Mouse (Mus musculus): Measurements from ENCODE around the gene Tnpo3.

Gene Tnpo3

GRCm38 (mm10) chr6:29527361-29528164 lies 82.1 kb downstream of the Tnpo3 start:
- in situ Hi-C loops (cut with MboI, MseI): no loop called here

- in situ Hi-C loops (cut with MboI, MseI): no loop called here
These were observed 83.1 kb downstream of the Tnpo3 start, which contains the start of gene Irf5 for GRCm38 (mm10) chr6:29526281-29527251. Gene Irf5 (plus strand): TSS chr6:29526625.

GRCm38 (mm10) chr6:29525256-29525655 lies 84.4 kb downstream of the Tnpo3 start:
- in situ Hi-C loops (cut with MboI, MseI): no loop called here

- in situ Hi-C loops (cut with MboI, MseI): no loop called here
These were observed 85.6 kb downstream of the Tnpo3 start for GRCm38 (mm10) chr6:29524034-29524489.

GRCm38 (mm10) chr6:29523301-29524033 lies 86.2 kb downstream of the Tnpo3 start:
- in situ Hi-C loops (cut with MboI, MseI): no loop called here

- in situ Hi-C loops (cut with MboI, MseI): no loop called here
These were observed 86.9 kb downstream of the Tnpo3 start for GRCm38 (mm10) chr6:29522626-29523300.

GRCm38 (mm10) chr6:29517139-29517538 lies 92.5 kb downstream of the Tnpo3 start:
- in situ Hi-C loops (cut with MboI, MseI): no loop called here

GRCm38 (mm10) chr6:29513284-29513683 lies 96.4 kb downstream of the Tnpo3 start:
- in situ Hi-C loops (cut with MboI, MseI): no loop called here

- in situ Hi-C loops (cut with MboI, MseI): no loop called here
These were observed 100.6 kb downstream of the Tnpo3 start for GRCm38 (mm10) chr6:29509086-29509485.

GRCm38 (mm10) chr6:29507447-29508309 lies 102.0 kb downstream of the Tnpo3 start, which contains the start of gene Kcp:
Gene Kcp (minus strand): TSS chr6:29507952.
- in situ Hi-C loops (cut with MboI, MseI): no loop called here

- in situ Hi-C loops (cut with MboI, MseI): no loop called here
These were observed 102.9 kb downstream of the Tnpo3 start for GRCm38 (mm10) chr6:29506834-29507233.

- in situ Hi-C loops (cut with MboI, MseI): no loop called here
These were observed 104.2 kb downstream of the Tnpo3 start for GRCm38 (mm10) chr6:29505493-29505892.

- in situ Hi-C loops (cut with MboI, MseI): no loop called here
These were observed 108.1 kb downstream of the Tnpo3 start for GRCm38 (mm10) chr6:29501599-29501998.

- in situ Hi-C loops (cut with MboI, MseI): no loop called here
These were observed 108.9 kb downstream of the Tnpo3 start for GRCm38 (mm10) chr6:29500810-29501209.

GRCm38 (mm10) chr6:29500177-29500576 lies 109.5 kb downstream of the Tnpo3 start:
- in situ Hi-C loops (cut with MboI, MseI): no loop called here

GRCm38 (mm10) chr6:29497791-29498190 lies 111.9 kb downstream of the Tnpo3 start:
- in situ Hi-C loops (cut with MboI, MseI): no loop called here

GRCm38 (mm10) chr6:29496270-29496669 lies 113.4 kb downstream of the Tnpo3 start:
- in situ Hi-C loops (cut with MboI, MseI): no loop called here

GRCm38 (mm10) chr6:29494101-29494500 lies 115.6 kb downstream of the Tnpo3 start:
- in situ Hi-C loops (cut with MboI, MseI): no loop called here
